Mouse (Mus musculus): Measurements from ENCODE around the gene Znrf3. TPM values are rescaled to one million over a fixed set of nuclear protein-coding genes. Genes with fewer than 3 reads are reported as not detected.
"Not testable (repeated sequence)": the region's sequence is repeated elsewhere in the genome, so short reads cannot be mapped to it uniquely, and the experiment has no call there.

The Znrf3 gene
- 1.3 and 1.4 TPM in 2 replicates for total RNA-seq (2017)

- peak; percentile 85 for ATAC-seq (ENCODE audit: extremely low read depth, insufficient number of reproducible peaks, low FRiP score, poor library complexity, severe bottlenecking)
Observed at GRCm38 (mm10) chr11:5444599-5445451, at the start of gene Znrf3. Gene Znrf3 (minus strand): TSS chr11:5444847.

GRCm38 (mm10) chr11:5493869-5494268 is 49.2 kb upstream of the Znrf3 start:
- no peak for ATAC-seq (ENCODE audit: extremely low read depth, insufficient number of reproducible peaks, low FRiP score, poor library complexity, severe bottlenecking)

DNA sequence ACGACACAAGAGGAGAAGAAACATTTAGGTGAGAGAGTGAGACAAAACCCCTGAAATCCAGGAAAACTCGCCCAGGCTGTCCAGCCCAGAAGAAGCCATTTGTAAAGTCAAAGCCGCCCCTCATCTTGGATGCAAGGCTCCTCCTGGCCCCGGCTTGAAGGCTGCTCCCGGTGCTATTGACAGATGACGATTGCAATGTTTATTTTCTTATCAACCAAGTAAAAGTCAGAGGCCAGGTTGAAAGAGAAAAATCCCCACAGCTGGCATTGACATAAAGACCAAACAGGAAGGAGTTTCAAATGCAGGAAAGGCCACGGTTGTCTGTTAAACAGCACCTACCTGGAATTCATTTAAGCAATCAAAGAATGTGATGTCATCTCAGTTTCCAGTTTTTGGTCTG is 47.3 kb upstream of the Znrf3 start:
- no peak for ATAC-seq (ENCODE audit: extremely low read depth, insufficient number of reproducible peaks, low FRiP score, poor library complexity, severe bottlenecking)

DNA sequence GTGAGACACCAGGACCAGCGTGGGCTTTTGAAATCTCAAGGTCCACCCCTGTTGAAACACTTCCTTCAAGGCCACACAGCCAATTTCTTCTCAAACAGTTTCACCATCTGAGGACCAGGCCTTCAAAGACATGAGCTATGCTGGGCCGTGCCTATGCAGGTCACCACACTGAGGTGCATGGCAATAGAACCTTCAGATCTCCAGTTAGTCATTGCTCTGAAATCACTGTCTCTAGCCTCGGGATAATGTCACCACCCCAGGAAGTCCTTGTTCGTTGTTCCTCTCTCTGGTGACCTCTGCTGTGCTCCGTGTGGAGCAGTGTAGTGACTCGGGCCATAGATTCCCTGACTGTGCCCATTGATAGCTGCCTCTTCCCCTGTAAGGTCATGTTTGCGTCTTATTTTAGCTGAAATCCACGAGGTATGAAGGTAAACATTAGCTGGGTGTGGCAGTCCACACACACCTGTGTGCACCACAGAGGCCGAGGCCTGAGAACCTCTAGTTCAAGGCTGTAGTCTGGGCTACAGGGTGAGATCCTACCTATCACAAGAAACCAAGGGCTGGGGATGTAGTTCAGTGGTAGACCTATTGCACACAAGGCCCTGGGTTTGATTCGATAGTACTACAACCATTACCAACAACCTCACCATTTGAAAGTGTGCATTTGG is 46.5 kb upstream of the Znrf3 start:
- no peak for ATAC-seq (ENCODE audit: extremely low read depth, insufficient number of reproducible peaks, low FRiP score, poor library complexity, severe bottlenecking)

GRCm38 (mm10) chr11:5489433-5489832 is 44.8 kb upstream of the Znrf3 start:
- not testable (repeated sequence) for ATAC-seq (ENCODE audit: extremely low read depth, insufficient number of reproducible peaks, low FRiP score, poor library complexity, severe bottlenecking)

GRCm38 (mm10) chr11:5485193-5486011 is 40.8 kb upstream of the Znrf3 start:
- peak; percentile 90 for ATAC-seq (ENCODE audit: extremely low read depth, insufficient number of reproducible peaks, low FRiP score, poor library complexity, severe bottlenecking)

GRCm38 (mm10) chr11:5482581-5482980 is 37.9 kb upstream of the Znrf3 start:
- no peak for ATAC-seq (ENCODE audit: extremely low read depth, insufficient number of reproducible peaks, low FRiP score, poor library complexity, severe bottlenecking)

- no peak for ATAC-seq (ENCODE audit: extremely low read depth, insufficient number of reproducible peaks, low FRiP score, poor library complexity, severe bottlenecking)
Observed at GRCm38 (mm10) chr11:5478831-5479230, 34.2 kb upstream of the Znrf3 start.

GRCm38 (mm10) chr11:5478193-5478592 is 33.5 kb upstream of the Znrf3 start:
- ATAC-seq (ENCODE audit: extremely low read depth, insufficient number of reproducible peaks, low FRiP score, poor library complexity, severe bottlenecking): no peak

DNA sequence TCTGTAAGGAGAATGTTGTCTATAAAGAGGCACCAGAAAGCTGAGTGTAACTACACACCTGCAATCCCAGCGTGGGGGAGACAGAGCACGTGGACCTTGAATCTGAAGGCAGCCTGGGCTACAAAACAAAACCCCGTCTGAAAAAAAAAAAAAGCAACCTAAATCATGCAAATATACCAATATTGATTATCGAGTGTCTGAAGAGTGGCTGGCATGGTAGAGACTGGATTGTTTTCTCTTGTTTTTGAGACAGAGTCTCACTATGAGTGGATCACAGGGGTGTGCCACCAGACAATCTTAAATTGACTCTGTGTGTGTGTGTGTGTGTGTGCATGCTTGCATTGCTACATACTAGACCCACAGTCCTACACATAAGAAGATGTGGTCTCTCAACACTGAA is 32.2 kb upstream of the Znrf3 start:
- no peak for ATAC-seq (ENCODE audit: extremely low read depth, insufficient number of reproducible peaks, low FRiP score, poor library complexity, severe bottlenecking)

- ATAC-seq (ENCODE audit: extremely low read depth, insufficient number of reproducible peaks, low FRiP score, poor library complexity, severe bottlenecking): not testable (repeated sequence)
Observed at GRCm38 (mm10) chr11:5475556-5476118, 31.0 kb upstream of the Znrf3 start.

DNA sequence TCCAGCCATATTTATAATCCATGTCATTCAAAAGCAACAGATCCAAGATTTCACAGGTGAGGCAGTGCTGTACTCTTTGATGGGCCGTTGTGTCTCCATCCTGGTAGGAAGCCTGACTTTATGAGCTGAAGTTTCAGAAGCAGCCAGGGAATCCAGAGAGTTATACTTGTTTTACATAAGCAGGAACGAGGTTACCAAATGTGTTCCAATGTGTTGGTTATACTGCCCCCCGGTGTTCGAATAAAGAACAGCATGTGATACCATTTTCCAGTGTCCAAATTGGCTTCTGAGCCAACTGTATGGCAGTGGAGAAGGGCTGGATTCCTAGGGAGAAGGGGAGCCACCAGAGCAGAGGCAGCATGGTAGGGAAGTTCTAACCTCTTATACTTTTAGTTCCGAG is 29.5 kb upstream of the Znrf3 start:
- ATAC-seq (ENCODE audit: extremely low read depth, insufficient number of reproducible peaks, low FRiP score, poor library complexity, severe bottlenecking): peak; percentile 67; the same call in 1 of the 2 replicates

DNA sequence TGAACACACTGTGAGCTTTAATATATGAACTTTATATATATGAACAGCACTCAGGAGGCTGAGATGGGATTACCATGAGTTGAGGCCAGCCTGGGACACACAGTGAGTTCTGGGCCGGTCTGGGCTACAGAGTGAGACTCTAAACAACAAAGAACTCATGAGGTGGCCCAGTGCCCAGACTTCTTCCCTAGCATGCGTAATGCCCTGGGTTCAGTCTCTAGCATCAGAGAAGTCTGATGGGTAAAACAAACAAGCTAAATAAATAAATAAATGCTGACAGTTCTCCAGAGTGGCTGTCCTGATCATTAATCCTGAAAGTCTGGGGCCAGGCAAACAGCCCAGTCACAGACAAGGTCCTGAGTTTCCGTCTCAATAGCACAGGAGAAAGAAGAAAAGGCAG is 25.4 kb upstream of the Znrf3 start:
- no peak for ATAC-seq (ENCODE audit: extremely low read depth, insufficient number of reproducible peaks, low FRiP score, poor library complexity, severe bottlenecking)

GRCm38 (mm10) chr11:5469084-5469483 is 24.4 kb upstream of the Znrf3 start:
- ATAC-seq (ENCODE audit: extremely low read depth, insufficient number of reproducible peaks, low FRiP score, poor library complexity, severe bottlenecking): no peak

GRCm38 (mm10) chr11:5468471-5468870 is 23.8 kb upstream of the Znrf3 start:
- no peak for ATAC-seq (ENCODE audit: extremely low read depth, insufficient number of reproducible peaks, low FRiP score, poor library complexity, severe bottlenecking)

DNA sequence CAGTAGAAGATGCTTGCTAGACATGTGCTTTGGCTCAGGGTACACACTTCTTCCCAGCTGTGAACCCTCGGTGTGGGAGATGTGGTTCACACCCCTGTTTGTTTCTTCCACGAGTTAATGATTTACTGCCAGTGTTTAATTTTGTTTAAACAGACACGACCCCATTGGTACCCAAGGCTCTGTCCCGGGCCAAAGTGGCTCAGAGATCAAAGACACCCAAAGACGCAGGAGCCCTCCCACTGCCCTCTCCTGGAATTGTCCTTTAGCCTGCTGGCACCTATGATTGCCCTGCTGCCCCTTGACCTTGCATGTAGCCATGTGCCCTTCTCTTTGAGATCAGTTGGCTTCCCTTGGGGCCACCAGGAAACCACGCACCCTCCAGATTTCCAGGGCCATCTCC is 7.3 kb upstream of the Znrf3 start:
- ATAC-seq (ENCODE audit: extremely low read depth, insufficient number of reproducible peaks, low FRiP score, poor library complexity, severe bottlenecking): no peak

GRCm38 (mm10) chr11:5451341-5451740 is 6.7 kb upstream of the Znrf3 start:
- no peak for ATAC-seq (ENCODE audit: extremely low read depth, insufficient number of reproducible peaks, low FRiP score, poor library complexity, severe bottlenecking)

DNA sequence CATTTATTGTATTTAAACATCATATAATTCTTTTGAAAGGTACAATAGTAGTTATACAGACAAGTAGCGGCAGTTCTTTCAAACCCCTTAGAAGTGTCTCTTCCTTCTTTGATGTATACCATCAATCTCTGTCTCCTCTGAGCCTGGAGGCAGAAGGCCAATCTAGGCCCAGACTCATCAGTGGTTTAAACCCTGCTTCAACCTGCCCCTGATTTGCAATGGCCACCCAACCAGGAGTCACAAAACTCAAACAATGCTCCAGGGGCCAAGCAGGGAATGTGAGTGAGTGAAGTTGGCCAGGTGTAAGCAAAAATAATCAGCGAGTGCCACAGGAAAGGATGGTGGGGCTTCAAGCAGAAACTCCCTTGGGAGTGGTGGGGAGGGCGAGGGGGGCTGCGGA is 6.1 kb upstream of the Znrf3 start:
- no peak for ATAC-seq (ENCODE audit: extremely low read depth, insufficient number of reproducible peaks, low FRiP score, poor library complexity, severe bottlenecking)

GRCm38 (mm10) chr11:5445452-5445953 is 856 bp upstream of the Znrf3 start:
- ATAC-seq (ENCODE audit: extremely low read depth, insufficient number of reproducible peaks, low FRiP score, poor library complexity, severe bottlenecking): no peak
